In the genomic region with DNA sequence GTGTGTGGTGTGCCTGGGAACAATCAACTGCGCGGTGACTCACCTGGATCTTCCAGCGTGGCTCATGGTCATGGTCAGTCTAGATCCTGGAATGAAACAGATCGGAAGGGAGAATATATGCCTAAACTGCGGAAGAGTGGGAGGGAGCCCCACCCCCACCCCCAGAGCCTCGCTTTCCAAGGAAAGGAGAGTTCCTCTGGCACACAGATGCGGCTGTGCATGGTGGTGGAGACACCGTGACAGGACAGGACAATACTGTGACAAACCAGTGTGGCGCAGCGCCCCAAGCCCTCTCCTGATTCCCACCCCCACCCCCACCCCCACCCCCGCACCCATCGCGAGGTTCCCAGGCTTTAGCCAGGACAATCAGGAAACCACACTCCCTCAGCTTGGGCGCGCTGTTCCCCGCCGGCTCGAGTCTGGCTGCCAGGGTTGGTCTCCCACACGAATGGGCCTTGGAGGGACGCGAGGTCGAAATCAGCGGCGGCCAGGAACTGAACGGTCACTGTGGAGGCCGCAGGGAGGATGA, we compare ENCODE assay signal across 8 mouse cellular contexts. TPM values are rescaled to one million over a fixed set of nuclear protein-coding genes. Genes with fewer than 3 reads are reported as not detected.
DNase-seq lines count a peak whose midpoint lies in the region; ATAC-seq and TF ChIP-seq lines count a peak whose summit lies in the region.

No protein-coding gene starts in this region.

- TF ChIP-seq CTCF in gastrocnemius, adult 2 months (IDR thresholded peaks at IDR 0.05) = no peak
- no peak for TF ChIP-seq CTCF in testis, adult 2 months (IDR thresholded peaks at IDR 0.05; ENCODE audit: control insufficient read depth, insufficient read depth, insufficient replicate concordance, low read depth, low read length)

- peak overlapping the region; percentile 87 for H3K4me2 ChIP-seq in limb, embryonic 12.5 days
- H3K4me2 ChIP-seq in stomach, embryonic 14.5 days (replicated peaks; ENCODE audit: low read depth, low read length) = peak overlapping the region; percentile 85

- peak overlapping the region; percentile 24; the same call in 1 of the 2 replicates for H3K27ac ChIP-seq in gastrocnemius, adult 2 months
- H3K27ac ChIP-seq in testis, adult 2 months (ENCODE audit: control insufficient read depth, insufficient read depth, low read depth, low read length) = peak overlapping the region; percentile 65
- H3K27ac ChIP-seq in limb, embryonic 12.5 days = peak overlapping the region; percentile 69
- peak overlapping the region; percentile 6; the same call in 1 of the 2 replicates for H3K27ac ChIP-seq in stomach, embryonic 14.5 days (ENCODE audit: low read length)

- intact Hi-C loops in gastrocnemius, adult 2 months (cut with DNase I) = no loop called here

- peaks cover 10% of the 10 kb centered on the region for H3K4me1 ChIP-seq in testis, adult 2 months (ENCODE audit: control insufficient read depth, insufficient read depth, low read length)
- peaks cover 15% of the 10 kb centered on the region; the same call in 1 of the 2 replicates for H3K4me1 ChIP-seq in limb, embryonic 12.5 days (replicated peaks)
- H3K4me1 ChIP-seq in stomach, embryonic 14.5 days (ENCODE audit: control insufficient read depth, insufficient read depth, low read length) = 0 out of 2 replicates have a peak, but pooled peaks cover 15% of the 10 kb centered on the region

- 5% methylated on average over 26 of the region's 26 CpGs for WGBS in limb, embryonic 12.5 days
- 4% methylated on average over 26 of the region's 26 CpGs for WGBS in stomach, embryonic 14.5 days

- ATAC-seq in limb, embryonic 12.5 days (ENCODE audit: insufficient number of reproducible peaks, insufficient read depth, low FRiP score, low TSS enrichment, low read depth) = peak; percentile 40; the same call in 1 of the 2 replicates
- peak; percentile 29; the same call in 1 of the 2 replicates for ATAC-seq in stomach, embryonic 14.5 days (ENCODE audit: insufficient number of reproducible peaks, insufficient read depth, low FRiP score, low read depth)

- TF ChIP-seq POLR2A in testis, adult 2 months (IDR thresholded peaks at IDR 0.05; ENCODE audit: control insufficient read depth, low read depth, low read length) = no peak

- peak overlapping the region; percentile 85 for H3K9ac ChIP-seq in limb, embryonic 12.5 days (replicated peaks)
- peak overlapping the region; percentile 55 for H3K9ac ChIP-seq in stomach, embryonic 14.5 days (replicated peaks; ENCODE audit: low read depth, low read length)

- no peak for DNase-seq in gastrocnemius, adult 2 months
- no peak for DNase-seq in gastrocnemius, adult 18-20 months (ENCODE audit: low spot score)
- DNase-seq in testis, postnatal 14 days (ENCODE audit: low spot score) = no peak
- DNase-seq in urinary bladder, adult 18-20 months (ENCODE audit: low spot score in 2 of 2) = no peak
- DNase-seq in cerebellum, postnatal 4 days (ENCODE audit: low spot score in 2 of 2) = no peak

- H3K27me3 ChIP-seq in testis, adult 2 months (ENCODE audit: control insufficient read depth, insufficient read depth, low read length) = no peaks in the 10 kb centered on the region
- no peaks in the 10 kb centered on the region for H3K27me3 ChIP-seq in limb, embryonic 12.5 days
- no peaks in the 10 kb centered on the region for H3K27me3 ChIP-seq in stomach, embryonic 14.5 days (ENCODE audit: control insufficient read depth, insufficient read depth, low read length)

- H3K36me3 ChIP-seq in testis, adult 2 months (ENCODE audit: control insufficient read depth, insufficient read depth, low read length) = no peaks in the 10 kb centered on the region
- H3K36me3 ChIP-seq in limb, embryonic 12.5 days = peaks cover 7% of the 10 kb centered on the region; the same call in 1 of the 2 replicates
- no peaks in the 10 kb centered on the region for H3K36me3 ChIP-seq in stomach, embryonic 14.5 days (ENCODE audit: control insufficient read depth, insufficient read depth, low read length)

- peak overlapping the region; percentile 87 for H3K4me3 ChIP-seq in gastrocnemius, adult 2 months
- peak overlapping the region; percentile 92 for H3K4me3 ChIP-seq in testis, adult 2 months (ENCODE audit: control insufficient read depth, low read depth, low read length)
- peak overlapping the region; percentile 88 for H3K4me3 ChIP-seq in limb, embryonic 12.5 days (replicated peaks)
- H3K4me3 ChIP-seq in stomach, embryonic 14.5 days (ENCODE audit: low read depth, low read length) = peak overlapping the region; percentile 85

- H3K9me3 ChIP-seq in limb, embryonic 12.5 days = no peaks in the 10 kb centered on the region
- H3K9me3 ChIP-seq in stomach, embryonic 14.5 days (ENCODE audit: control insufficient read depth, low read depth, low read length) = no peaks in the 10 kb centered on the region

RNA-seq across cellular contexts. Expression of gene Gm1673, which starts 0.4 kb away (rescaled TPM):
- total RNA-seq in gastrocnemius, adult 2 months (2021) = not detected
- not detected for total RNA-seq in gastrocnemius, adult 18-20 months (2021)
- polyA plus RNA-seq in testis, adult 2 months (2012; rRNA removed) = 154 and 207 TPM in 2 replicates
- polyA plus RNA-seq in limb, embryonic 12.5 days (2016; fragmentation: Nextera tagmentation; extraction: Ambion mirVana) = 186 and 197 TPM in 2 replicates
- 71.7 and 89.8 TPM in 2 replicates for polyA plus RNA-seq in stomach, embryonic 14.5 days (2014; fragmentation: Nextera tagmentation; extraction: Ambion mirVana)

RNA-seq across cellular contexts. Expression of gene Nat8l, which starts 13.0 kb away (rescaled TPM):
- under 1 TPM; 0.05 to 0.20 TPM for total RNA-seq in gastrocnemius, adult 2 months (2021)
- total RNA-seq in gastrocnemius, adult 18-20 months (2021) = under 1 TPM; 0.18 to 0.26 TPM
- 0.40 and 0.41 TPM in 2 replicates for polyA plus RNA-seq in testis, adult 2 months (2012; rRNA removed)
- polyA plus RNA-seq in limb, embryonic 12.5 days (2016; fragmentation: Nextera tagmentation; extraction: Ambion mirVana) = 0.13 and 0.20 TPM in 2 replicates
- 0.24 and 0.29 TPM in 2 replicates for polyA plus RNA-seq in stomach, embryonic 14.5 days (2014; fragmentation: Nextera tagmentation; extraction: Ambion mirVana)

RNA-seq across cellular contexts. Expression of gene Nelfa, which starts 46.6 kb away (rescaled TPM):
- 1 to 10 TPM; 7.1 to 8.2 TPM for total RNA-seq in gastrocnemius, adult 2 months (2021)
- 1 to 10 TPM; 6.7 to 7.1 TPM for total RNA-seq in gastrocnemius, adult 18-20 months (2021)
- polyA plus RNA-seq in testis, adult 2 months (2012; rRNA removed) = 33.4 and 38.7 TPM in 2 replicates
- polyA plus RNA-seq in limb, embryonic 12.5 days (2016; fragmentation: Nextera tagmentation; extraction: Ambion mirVana) = 69.0 and 76.8 TPM in 2 replicates
- 46.7 and 51.6 TPM in 2 replicates for polyA plus RNA-seq in stomach, embryonic 14.5 days (2014; fragmentation: Nextera tagmentation; extraction: Ambion mirVana)

Comparison
In these comparisons a context has a peak if more than half of its experiments do, and no peak if none do; other contexts are left out.
1. H3K27ac ChIP-seq: peak in every context shown above with its lines; median percentile 69 in limb, embryonic 12.5 days; 65 in testis, adult 2 months; 24 in gastrocnemius, adult 2 months; 6 in stomach, embryonic 14.5 days.